Mouse (Mus musculus) E14TG2a.4 (cell line): ENCODE data around the gene Mansc1.

Experiments used
- CTCF ChIP-seq: conservative IDR thresholded peaks from 2 replicates; pipeline ENCODE4 v1.5.1; 2014; ENCODE audit warnings: low read length
- NANOG ChIP-seq: IDR thresholded peaks from 2 replicates; pipeline ENCODE4 v1.6.1; 2014; ENCODE audit warnings: borderline replicate concordance, low read length, mixed read lengths
- POU5F1 ChIP-seq: IDR thresholded peaks from 2 replicates; pipeline ENCODE4 v1.6.1; 2014; ENCODE audit warnings: low read length, borderline replicate concordance

DNA sequence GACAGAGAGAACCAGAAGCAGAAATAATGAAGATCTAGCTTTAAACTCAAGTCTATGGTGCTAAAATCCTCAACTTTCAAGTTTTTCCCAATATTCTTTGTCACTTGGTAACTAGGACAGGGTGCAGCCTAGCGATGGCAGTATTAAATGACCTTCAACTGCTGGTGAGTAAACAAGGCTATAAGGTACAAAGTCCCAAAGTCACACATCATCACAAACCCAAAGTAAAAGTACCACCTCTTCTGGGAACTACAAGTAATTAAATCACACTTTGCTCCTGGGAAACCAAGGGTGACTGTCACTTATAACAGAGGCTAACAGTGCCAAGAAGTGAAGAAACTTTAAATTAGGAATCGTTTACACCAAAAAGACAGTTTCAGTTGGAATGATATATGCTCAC, 67.7 kb downstream of the Mansc1 start:
- TF ChIP-seq CTCF, result no peak
- no peak for TF ChIP-seq NANOG
- TF ChIP-seq POU5F1, result no peak
